Mouse (Mus musculus): ENCODE measurements at regions not wholly inside any gene's neighbourhood (a gene's known extent, or its start where the extent isn't known, plus 50 kb on each side); places are given as distances from the start of the nearest gene placed in this dataset.

GRCm38 (mm10) chr17:79498321-79498720 is 113.3 kb upstream of the Rmdn2 start:
- DNase-seq (ENCODE audit: low spot score in 2 of 2) = no peak

GRCm38 (mm10) chr17:79501031-79501474 is 110.6 kb upstream of the Rmdn2 start:
- DNase-seq (ENCODE audit: low spot score in 2 of 2) = no peak

GRCm38 (mm10) chr17:79501926-79502325 is 109.7 kb upstream of the Rmdn2 start:
- no peak for DNase-seq (ENCODE audit: low spot score in 2 of 2)

- DNase-seq (ENCODE audit: low spot score in 2 of 2) = no peak
Observed at GRCm38 (mm10) chr17:79503037-79503436, 108.6 kb upstream of the Rmdn2 start.

GRCm38 (mm10) chr17:79504209-79504608 is 107.5 kb upstream of the Rmdn2 start:
- DNase-seq (ENCODE audit: low spot score in 2 of 2) = no peak

- DNase-seq (ENCODE audit: low spot score in 2 of 2) = no peak
Observed at GRCm38 (mm10) chr17:79505565-79505964, 106.1 kb upstream of the Rmdn2 start.

- DNase-seq (ENCODE audit: low spot score in 2 of 2) = no peak
Observed at GRCm38 (mm10) chr17:79509281-79509680, 102.4 kb upstream of the Rmdn2 start.

- DNase-seq (ENCODE audit: low spot score in 2 of 2) = no peak
Observed at GRCm38 (mm10) chr17:79509957-79510710, 101.5 kb upstream of the Rmdn2 start.

GRCm38 (mm10) chr17:79511218-79511617 is 100.4 kb upstream of the Rmdn2 start:
- no peak for DNase-seq (ENCODE audit: low spot score in 2 of 2)

- DNase-seq (ENCODE audit: low spot score in 2 of 2) = no peak
Observed at GRCm38 (mm10) chr17:79514076-79514475, 97.6 kb upstream of the Rmdn2 start.

GRCm38 (mm10) chr17:79518185-79518584 is 93.5 kb upstream of the Rmdn2 start:
- DNase-seq (ENCODE audit: low spot score in 2 of 2) = no peak

GRCm38 (mm10) chr17:79518696-79519095 is 93.0 kb upstream of the Rmdn2 start:
- DNase-seq (ENCODE audit: low spot score in 2 of 2) = no peak

GRCm38 (mm10) chr17:79519356-79519755 is 92.3 kb upstream of the Rmdn2 start:
- DNase-seq (ENCODE audit: low spot score in 2 of 2) = no peak

- DNase-seq (ENCODE audit: low spot score in 2 of 2) = no peak
Observed at GRCm38 (mm10) chr17:79520283-79520682, 91.4 kb upstream of the Rmdn2 start.

GRCm38 (mm10) chr17:79521691-79522090 is 90.0 kb upstream of the Rmdn2 start:
- DNase-seq (ENCODE audit: low spot score in 2 of 2) = no peak

- no peak for DNase-seq (ENCODE audit: low spot score in 2 of 2)
Observed at GRCm38 (mm10) chr17:79523230-79523629, 88.4 kb upstream of the Rmdn2 start.

- no peak for DNase-seq (ENCODE audit: low spot score in 2 of 2)
Observed at GRCm38 (mm10) chr17:79527391-79527790, 84.3 kb upstream of the Rmdn2 start.

- no peak for DNase-seq (ENCODE audit: low spot score in 2 of 2)
Observed at GRCm38 (mm10) chr17:79536549-79536948, 75.1 kb upstream of the Rmdn2 start.

- DNase-seq (ENCODE audit: low spot score in 2 of 2) = no peak
Observed at GRCm38 (mm10) chr17:79538789-79539188, 72.9 kb upstream of the Rmdn2 start.

GRCm38 (mm10) chr17:79540038-79540437 is 71.6 kb upstream of the Rmdn2 start:
- no peak for DNase-seq (ENCODE audit: low spot score in 2 of 2)

GRCm38 (mm10) chr17:79540511-79540910 is 71.2 kb upstream of the Rmdn2 start:
- no peak for DNase-seq (ENCODE audit: low spot score in 2 of 2)

GRCm38 (mm10) chr17:79543907-79544522 is 67.6 kb upstream of the Rmdn2 start:
- peak in 1 of 2 experiments; percentile 27 for DNase-seq (ENCODE audit: low spot score in 2 of 2)

GRCm38 (mm10) chr17:79545878-79546277 is 65.8 kb upstream of the Rmdn2 start:
- no peak for DNase-seq (ENCODE audit: low spot score in 2 of 2)

All from frontal cortex, postnatal 10 days (tissue).